Mouse (Mus musculus) inflammation-experienced regulatory T-cells, adult 6 months (primary cell): ENCODE results near the gene Kif5c. TPM values are rescaled to one million over a fixed set of nuclear protein-coding genes. Genes with fewer than 3 reads are reported as not detected.

ENCODE experiments used
- ATAC-seq: one replicate; pipeline ENCODE4 v1.8.0; 2017
- polyA plus RNA-seq, 3 experiments: library from polyadenylated mRNA; unstranded; fragments of 100-300 nt; shearing (Covaris generic); gene quantifications; one replicate each; pipeline ENCODE4 v1.2.1; 2017

Kif5c gene
- polyA plus RNA-seq, 3 experiments from 2014 or later = 2.5 to 3.1 (median 2.6) TPM

- no peak for ATAC-seq
Measured at GRCm38 (mm10) chr2:49797444-49798143, 178.5 kb downstream of the Kif5c start.

GRCm38 (mm10) chr2:49804448-49804847, 185.3 kb downstream of the Kif5c start:
- ATAC-seq = no peak

- ATAC-seq = no peak
Measured at GRCm38 (mm10) chr2:49805736-49806371, 186.8 kb downstream of the Kif5c start.

DNA sequence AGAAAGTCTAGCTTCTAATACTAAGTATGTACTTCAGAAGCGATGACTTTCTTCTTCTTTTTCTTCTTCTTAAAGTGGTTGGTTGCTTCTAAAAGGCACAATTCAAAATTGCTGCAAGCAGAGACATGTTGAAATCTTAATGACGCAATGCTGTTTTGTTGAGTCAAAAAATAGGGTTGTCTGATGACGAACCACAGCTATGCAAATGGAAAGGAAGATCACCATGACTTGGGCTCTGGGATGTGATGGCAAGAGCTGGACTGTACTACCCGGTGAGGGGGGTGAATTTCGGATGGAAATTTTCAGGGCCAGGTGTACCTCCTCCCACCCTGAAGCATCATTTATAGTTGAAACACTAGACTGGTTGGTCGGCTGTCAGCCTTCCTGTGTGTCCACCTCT, 190.4 kb downstream of the Kif5c start:
- ATAC-seq = no peak

GRCm38 (mm10) chr2:49811420-49811819, 192.3 kb downstream of the Kif5c start:
- ATAC-seq = no peak

- ATAC-seq = no peak
Measured at GRCm38 (mm10) chr2:49811871-49812363, 192.8 kb downstream of the Kif5c start.

DNA sequence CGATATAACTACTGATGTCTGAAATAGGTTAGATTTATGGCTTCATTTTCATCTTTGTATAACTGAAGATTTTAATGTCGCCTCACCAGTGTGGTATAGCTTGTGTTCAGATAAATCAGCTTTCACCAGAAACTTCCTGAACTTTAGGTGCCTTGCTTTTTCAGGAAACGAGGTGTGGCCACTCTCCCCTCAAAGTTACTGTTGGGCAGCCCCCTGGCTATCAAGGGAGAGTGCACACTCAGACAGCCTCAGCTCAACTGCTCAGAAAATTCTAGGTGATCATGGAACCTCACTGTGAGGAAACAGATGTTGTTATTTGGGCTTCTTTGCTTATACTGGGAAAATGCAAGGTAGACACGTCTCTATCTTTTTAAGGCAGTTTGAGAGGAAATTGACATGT, 194.1 kb downstream of the Kif5c start:
- ATAC-seq = no peak

DNA sequence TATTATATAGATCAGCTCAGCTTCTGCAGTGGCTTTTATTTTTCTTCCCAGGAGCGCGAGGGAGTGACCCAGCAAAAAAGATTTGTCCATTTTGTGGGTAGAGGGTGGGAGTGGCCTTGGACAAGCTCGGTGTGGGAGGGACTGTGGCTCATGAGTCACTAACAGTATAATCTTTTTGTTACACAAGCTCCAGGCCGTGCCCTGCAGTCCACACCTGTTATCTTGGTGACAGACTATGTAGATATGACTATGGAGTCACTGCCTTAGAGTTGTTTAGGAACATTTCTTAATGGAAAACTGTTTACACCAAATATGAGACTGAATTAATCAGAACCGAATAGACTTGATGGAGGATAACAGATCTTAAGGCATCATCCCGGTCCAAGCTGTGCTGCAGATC, 194.9 kb downstream of the Kif5c start:
- no peak for ATAC-seq

DNA sequence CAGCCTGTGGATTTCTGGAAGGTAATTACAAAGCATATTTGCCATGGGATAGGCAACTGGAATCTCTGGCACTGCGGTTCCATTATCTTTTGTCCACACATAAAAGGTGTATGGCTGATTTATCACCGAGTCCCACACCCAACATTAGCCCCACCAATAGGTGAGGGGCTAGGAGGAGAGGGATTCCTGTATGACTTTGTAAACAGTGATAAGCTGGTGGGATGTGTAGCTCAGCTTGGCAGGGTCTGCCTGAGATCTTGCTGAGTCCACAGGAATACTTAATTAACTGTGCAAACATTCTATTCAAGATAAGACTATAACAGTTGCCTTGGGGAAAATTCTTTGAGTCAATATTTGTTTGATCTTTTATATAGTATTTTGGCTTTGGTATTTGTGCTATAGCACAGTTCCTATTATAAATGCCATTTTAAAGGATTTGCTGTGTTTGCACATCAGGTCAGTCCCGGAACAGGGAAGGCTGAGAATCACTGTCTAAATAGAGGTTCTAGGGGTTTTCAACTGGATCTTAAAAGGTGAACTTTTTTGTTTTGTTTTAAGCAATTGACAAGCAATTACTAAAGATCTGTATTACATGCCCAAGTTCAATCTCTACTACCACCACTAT, 196.7 kb downstream of the Kif5c start:
- no peak for ATAC-seq

DNA sequence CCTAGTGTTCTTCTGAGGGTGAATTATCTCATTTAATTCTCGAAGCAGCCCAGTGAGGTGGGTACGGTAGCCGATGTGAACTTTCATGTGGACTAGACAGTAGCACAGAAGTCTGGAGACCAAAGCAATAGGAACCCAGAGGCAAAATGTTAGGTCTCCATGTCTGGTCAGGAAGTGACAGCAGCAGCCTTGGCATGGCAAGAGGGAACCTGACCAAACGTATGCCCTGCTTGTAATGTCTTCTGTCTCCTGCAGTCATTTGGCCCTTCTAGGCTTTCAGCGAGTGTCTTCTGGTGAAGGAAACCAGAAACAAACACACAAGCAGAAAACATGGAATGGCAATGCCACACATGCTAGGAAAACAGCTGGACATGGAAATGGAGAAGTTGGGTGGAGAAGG, 197.5 kb downstream of the Kif5c start:
- no peak for ATAC-seq

DNA sequence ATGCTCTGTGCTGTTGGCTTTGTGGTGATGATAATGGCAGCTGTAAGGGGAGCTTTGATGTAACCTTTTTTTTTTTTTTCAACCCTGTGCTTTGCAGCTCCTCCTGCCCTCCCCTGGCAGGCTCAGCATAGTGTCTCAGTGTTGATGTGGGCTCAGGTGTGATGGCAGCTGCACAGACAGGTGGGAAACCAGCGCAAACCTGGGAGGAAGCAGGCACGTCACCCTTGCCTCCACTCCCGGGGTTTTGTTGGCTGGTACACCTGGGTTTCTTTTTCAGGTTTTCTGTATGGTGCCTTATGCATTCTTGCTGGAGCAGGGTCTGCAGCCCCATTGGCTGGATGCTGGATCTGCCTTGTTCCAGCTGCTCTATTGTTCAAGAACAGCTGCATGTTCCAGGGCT, 198.1 kb downstream of the Kif5c start:
- ATAC-seq = no peak

DNA sequence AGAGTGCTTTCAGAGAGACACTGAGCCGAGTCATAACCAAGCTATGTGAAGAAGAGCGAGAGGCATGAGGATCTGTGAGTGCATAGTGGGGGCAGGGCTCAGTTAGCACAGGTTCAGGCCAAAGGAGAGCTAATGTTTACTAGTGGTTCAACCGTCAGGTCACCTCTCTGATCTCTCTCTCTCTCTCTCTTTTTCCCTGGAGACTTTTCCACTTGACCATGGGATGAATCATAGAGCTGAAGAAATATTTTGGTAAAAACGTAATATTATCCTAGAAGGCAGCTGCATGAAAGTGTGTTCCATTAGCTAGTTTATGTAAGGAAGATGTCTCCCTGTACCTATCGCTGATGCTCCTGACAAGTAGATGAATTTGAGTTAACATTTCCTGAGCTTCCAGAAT, 199.0 kb downstream of the Kif5c start:
- ATAC-seq = no peak

DNA sequence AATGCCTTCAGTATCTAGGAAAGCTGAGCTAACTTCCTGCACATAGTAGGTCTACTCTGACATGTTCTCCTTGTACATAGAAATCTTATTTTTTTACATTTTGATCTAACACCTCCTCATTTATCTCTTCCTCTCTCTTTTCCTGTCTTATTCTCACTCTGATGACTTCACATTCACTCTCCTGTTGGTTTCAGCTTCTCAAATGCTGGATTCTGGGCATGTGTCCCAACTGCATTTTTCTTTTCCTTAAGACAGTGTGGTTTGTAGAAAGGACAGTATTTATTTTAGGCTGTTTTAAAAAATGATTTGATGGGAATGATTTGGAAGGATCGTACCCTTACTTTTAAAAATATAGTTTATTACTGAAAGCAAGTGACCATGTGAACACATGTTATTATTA, 203.2 kb downstream of the Kif5c start:
- no peak for ATAC-seq

Other genes starting within 250 kb of the Kif5c start
- 10 to 100 TPM in 1 of 3 experiments, 1 to 10 TPM in 2; 6.4 to 11.9 (median 8.4) TPM for gene Epc2, start 167.8 kb upstream of the Kif5c start, polyA plus RNA-seq
- gene Lypd6b, start 168.4 kb downstream of the Kif5c start, polyA plus RNA-seq = under 1 TPM; 0.34 to 0.82 (median 0.44) TPM